Mouse (Mus musculus): Measurements from ENCODE around the gene Il17f. TPM values are rescaled to one million over a fixed set of nuclear protein-coding genes. Genes with fewer than 3 reads are reported as not detected.
A peak's percentile ranks its signal among the peaks of the same experiment; 100 is the strongest.
"Not testable (repeated sequence)": the region's sequence is repeated elsewhere in the genome, so short reads cannot be mapped to it uniquely, and the experiment has no call there.

Il17f gene
- not detected in 2 replicates for total RNA-seq (2021)
- long read RNA-seq, experiment 1, result 0 reads
- long read RNA-seq, experiment 2, result 0 reads

DNA sequence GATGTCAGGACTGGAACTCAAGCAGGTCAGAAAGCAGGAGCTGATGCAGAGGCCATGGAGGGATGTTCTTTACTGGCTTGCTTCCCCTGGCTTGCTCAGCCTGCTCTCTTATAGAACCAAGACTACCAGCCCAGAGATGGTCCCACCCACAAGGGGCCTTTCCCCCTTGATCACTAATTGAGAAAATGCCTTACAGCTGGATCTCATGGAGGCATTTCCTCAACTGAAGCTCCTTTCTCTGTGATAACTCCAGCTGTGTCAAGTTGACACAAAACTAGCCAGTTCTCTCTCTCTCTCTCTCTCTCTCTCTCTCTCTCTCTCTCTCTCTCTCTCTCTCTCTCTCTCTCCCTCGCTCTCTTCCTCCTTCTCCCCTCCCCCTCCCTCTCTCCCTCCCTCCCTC, at the start of gene Il17f:
TSS of gene Il17f (minus strand) at position 101 of the 400 bp plus-strand sequence.
- not testable (repeated sequence) for DNase-seq

DNA sequence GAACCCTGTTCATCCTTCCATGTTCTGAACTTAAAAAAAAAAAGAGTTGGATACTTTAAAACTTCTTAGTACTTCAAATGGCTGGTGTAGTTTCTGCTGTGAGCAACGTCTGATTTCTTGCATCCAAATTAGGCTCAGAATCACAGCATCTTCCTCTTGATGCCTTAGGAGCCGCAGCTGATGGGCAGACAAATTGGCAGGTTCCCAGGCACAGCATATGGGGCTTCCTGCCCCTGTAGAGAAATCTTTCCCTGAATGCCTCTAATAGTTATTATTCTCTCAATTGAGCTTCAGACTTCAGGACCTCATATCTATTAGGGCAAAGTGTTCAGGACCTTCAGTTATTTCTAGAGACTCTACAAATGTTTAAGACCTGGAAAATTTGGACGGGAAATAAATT, 49.5 kb upstream of the Il17f start:
- DNase-seq, result no peak

DNA sequence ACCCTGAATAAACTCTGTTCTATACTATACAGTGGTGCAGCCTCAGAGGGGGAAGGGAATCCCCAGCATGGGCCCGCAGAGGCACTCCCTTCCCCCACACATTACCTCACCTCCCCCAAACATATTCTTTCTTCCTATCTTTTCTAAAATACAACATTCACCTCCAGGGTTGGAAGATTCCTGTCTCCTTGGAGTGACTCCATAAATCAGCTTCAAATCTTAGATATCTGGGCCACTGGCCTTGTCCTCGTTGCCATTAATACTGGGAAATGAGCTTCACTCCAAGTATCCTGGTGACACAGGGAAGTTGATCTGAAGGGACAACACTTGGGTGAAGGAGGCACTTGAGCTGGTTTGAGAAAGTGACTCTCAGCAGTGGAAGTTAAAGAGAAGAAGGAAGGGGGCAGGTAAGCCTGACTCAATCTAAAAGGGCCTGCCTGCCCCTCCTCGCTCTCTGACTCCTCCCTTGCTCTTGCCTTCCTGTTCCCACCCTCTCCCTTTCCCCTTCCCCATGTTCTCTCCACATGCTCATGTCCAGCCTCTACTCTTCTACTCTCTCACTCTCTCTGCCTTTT, 46.2 kb upstream of the Il17f start:
- no peak for DNase-seq

DNA sequence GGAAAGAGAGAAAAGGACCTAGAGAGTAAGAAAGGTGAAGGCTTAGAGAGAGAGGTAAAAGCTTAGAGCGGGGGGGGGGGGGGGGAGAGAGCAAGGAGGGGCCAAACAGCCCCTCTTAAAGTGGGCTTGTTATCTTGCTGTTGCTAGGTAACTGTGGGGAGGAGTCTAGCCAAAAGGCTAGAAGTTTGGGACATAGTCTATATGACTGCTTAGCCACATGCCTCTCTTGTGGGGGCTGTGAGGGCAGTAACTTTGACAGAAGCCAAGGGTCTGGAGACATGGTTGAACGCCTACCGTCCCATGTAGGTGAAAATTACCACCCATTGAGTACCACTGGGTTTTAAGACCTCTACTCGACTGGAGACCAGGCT, 42.7 kb upstream of the Il17f start:
- DNase-seq, result no peak

DNA sequence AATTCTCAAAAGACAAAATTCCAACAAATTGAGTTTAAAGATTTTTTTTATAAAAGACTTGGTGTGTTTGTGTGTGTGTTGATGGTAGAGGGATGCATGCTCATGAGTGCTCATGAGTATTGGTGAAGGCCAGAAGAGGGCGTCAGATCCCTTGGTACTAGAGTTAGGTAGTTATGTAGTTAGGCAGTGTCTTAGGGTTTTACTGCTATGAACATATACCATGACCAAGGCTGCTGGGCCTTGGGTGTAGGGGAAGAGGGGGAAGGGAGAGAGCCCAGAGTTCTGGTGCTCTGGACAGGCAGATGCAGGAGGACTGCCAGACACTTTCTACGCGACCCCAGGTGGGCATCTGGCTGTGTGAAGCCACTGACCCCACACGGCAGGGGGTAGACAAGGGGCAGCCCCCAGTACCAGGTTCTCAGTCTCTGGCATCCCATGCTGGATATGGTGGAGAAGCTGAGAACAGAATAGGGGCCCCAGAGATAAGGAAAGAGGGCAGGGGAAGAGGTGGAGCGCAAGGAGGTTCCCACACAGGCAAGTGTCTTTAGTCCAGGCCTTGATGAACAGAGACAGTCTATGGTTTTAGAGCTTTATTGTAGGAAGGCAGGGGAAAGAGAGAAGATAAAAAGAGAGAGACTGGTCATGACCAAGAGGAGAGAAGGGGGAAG, 42.2 kb upstream of the Il17f start:
- peak; percentile 40 for DNase-seq

DNA sequence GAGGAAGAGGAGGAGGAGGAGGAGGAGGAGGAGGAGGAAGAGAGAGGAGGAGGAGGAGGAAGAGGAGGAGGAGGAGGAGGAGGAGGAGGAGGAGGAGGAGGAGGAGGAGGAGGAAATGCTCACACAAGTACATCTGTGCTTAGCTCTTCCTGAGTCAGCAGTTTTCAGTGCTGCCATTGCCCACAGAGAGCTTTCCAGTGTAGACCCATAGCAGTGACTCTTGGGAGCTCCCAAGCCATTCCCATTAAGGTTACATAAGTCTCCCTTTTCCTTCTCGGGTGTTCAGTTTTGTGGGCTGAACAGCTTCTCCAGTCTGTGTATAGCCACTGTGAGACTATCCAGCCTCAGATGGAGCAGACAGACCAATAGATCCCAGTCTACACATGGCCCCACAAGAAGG, 40.1 kb upstream of the Il17f start:
- DNase-seq, result no peak

DNA sequence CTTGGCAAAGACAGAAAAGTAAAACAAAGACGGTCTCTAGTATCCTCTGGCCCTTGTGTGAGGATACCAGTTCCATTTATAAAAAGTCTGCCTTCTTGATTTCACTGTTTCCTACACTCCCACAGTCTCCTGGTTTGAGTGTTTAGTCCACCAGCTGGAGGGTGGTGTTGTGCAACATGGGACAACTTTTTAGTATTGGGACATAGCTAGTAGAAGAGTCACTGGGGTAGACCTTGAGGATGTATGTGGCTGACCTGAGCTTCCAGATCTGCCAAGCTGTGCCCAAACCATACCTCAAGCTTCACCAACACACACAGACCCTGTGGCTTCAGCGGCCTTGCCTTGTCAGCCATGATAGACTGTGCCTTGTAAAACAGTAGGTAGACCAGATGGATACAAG, 37.6 kb upstream of the Il17f start:
- DNase-seq, result no peak

DNA sequence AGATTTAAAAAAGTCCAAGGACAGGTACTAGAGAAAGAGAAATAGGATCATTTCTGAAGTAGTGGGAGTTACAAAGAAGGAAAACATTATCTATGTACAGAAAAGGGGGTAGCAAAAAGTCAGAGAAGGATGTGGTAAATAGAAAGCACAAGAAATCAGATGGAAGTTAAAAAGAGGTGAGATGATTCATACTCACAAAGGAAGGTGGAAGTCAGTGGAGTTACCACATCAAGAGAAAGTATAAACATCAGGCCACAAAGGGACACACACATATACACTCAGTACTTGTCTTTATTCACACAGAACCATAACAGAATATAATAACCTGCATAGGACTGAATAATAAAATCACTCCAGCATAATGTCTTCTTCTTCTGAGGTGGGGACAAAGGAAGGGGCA, 34.6 kb upstream of the Il17f start:
- no peak for DNase-seq

DNA sequence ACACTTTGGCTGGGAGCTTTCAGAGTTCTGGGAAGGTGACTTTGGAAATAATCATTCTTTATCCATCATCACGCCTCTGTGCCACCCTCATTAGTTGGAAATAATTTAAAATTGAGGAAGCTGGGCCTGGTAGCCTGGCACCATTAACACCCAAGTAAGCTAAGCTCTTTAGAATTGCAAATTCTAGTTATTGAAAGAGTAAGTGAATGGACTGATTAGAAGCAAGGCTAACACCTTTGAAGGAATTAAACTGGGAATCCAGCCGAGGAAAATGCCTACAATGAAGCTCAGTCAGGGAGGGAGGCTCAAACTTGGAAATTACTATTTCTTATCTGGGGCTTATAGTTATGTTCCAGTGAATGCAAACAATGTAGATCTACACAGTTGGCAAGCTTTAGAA, 33.5 kb upstream of the Il17f start:
- no peak for DNase-seq

DNA sequence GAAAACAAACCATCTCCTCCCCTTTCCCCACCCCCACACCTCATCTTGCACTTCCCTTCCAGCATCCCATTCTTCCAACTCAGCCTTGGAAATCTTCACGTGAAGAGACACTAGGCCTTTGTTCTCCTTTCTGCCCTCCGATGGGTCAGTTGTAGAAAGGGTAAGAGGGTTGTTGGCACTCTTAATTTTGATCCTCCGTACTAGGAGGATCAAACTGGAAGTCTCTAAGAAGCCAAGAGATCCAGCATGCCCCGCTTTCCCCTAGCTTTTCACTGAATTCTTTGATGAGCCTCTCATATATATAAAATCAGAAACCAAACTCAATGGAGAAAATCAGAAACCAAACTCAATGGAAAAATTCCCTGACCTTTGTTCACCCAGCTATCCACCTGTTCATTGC, 33.1 kb upstream of the Il17f start:
- DNase-seq, result no peak

DNA sequence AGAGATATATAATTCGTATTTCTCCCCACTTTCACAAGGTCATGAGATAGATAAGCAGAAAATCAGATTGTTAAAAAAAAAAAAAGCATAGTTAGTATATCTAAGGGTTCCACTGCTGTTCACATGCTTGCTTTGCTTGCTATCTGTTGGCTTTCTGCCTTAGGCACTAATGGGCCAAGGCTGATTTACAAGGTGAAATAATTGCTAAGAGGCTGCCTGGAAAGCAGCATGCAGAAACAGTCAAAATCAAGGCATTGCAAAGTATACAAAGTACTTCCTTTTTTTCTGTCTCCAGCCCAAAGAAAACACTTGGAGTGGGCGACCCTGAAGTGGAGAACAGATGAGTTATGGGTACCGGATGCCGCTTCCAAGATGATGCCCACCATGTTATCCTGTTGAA, 30.5 kb upstream of the Il17f start:
- DNase-seq, result peak; percentile 22

DNA sequence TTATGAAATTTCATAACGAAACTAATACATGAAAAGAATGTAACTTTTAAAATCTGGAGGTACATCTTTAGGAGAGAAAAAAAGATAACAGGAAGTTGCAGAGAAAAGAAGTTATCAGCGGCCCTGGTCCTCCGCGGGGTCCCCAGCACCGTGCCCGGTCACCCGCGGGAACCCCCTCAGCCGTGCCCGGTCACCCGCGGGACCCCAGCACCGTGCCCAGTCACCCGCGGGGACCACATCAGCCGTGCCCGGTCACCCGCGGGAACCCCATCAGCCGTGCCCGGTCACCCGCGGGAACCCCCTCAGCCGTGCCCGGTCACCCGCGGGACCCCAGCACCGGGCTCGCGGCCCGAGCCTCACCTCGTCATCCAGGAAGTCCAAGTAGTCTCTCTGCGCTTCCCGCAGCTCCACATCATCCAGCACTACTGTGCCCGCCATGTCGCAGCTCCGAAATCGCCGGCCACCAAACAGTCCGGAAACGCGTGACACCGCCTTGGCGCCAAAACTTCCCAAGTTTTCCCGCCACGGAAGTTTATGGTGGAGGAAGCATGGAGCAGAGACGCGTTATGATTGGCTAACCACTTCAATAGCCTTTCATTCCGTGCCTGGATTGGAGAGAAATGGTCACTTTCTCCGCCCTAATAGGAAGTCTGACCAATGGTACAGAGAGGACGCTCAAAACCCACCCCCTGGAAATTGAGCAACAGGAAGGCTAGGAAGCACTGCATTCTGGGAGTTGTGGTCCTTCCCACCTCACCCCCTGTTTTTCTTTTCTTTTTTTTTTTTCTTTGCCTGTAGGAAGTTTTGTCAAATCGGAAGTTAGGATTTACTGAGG, 29.6 kb upstream of the Il17f start, which contains the start of gene Mcm3:
TSS of gene Mcm3 (minus strand) at position 542 of the 835 bp plus-strand sequence.
- peak; percentile 93 for DNase-seq

DNA sequence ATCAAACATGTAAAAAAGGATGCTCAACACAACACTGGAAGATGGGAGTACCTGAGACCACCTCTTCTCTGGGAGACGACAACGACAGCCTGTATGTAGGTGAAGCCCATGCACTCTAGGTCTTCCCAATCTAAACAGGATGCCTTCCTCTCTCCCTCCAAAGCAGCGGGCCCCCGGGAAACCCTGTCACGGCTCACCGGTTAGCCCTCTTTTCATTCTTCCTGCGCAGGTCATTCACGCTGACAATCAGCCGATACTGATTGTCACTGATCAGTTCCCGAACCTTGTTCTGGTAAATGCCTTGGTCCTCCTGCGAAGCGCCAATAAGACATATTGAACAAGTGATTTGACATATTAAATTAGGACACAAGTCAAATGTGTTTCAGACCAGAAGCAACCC, 27.2 kb upstream of the Il17f start:
- no peak for DNase-seq

DNA sequence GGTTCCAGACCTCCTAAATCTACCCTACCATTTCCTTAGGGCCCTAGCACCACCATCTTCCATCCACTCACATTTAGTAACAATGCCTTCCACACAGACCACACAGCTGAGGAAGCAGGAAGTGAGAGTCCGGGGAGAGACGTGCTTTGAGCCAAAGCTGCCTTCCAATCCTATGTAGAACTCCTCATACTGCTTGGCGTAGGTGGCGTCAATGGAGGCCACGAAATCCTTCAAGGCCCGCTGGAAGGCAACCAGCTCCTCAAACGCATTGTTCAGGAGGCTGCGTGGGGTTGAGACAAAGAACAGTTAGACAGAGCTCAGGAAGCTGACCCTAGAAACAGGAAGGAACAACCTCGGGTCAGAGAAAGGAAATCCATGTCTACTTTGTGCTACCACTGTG, 26.8 kb upstream of the Il17f start:
- peak; percentile 8 for DNase-seq

DNA sequence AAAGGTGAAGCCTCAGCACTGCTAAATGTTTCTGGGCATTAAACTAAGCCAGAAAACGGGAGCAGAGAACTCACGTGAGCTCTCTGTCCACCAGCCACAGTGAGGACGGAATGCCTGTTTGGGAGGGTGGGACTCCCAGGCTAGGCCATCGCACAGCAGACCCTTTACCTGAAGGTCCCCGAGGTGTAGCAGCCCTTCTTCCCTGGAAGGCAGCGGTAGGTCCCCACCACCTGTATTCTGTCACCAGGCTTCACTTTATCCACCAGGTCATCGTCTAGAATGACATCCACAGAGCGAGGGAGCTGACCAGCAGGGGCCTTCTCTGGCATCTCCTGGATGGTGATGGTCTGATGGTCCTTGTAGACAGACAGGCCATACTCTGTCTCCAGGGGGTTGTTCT, 24.1 kb upstream of the Il17f start:
- no peak for DNase-seq

DNA sequence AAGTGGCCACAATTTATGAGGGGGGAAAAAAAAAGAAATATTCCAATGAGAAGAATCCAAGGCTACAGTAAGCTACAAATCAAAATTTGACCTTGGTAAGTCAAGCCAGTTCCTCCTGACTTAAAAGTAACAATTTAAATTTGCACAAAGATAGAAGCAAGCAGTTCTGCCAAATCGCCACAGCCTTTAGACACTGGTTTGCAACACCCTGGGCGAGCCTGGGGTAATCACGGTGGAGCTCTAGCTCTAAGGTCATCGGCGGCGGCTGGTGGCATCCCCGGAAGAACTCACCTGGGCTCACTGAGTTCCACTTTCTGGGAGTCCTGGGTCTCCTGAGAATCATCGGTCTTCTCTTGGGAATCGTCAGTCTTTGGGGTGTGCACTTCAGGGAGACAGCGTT, 14.1 kb upstream of the Il17f start:
- DNase-seq, result peak; percentile 41

DNA sequence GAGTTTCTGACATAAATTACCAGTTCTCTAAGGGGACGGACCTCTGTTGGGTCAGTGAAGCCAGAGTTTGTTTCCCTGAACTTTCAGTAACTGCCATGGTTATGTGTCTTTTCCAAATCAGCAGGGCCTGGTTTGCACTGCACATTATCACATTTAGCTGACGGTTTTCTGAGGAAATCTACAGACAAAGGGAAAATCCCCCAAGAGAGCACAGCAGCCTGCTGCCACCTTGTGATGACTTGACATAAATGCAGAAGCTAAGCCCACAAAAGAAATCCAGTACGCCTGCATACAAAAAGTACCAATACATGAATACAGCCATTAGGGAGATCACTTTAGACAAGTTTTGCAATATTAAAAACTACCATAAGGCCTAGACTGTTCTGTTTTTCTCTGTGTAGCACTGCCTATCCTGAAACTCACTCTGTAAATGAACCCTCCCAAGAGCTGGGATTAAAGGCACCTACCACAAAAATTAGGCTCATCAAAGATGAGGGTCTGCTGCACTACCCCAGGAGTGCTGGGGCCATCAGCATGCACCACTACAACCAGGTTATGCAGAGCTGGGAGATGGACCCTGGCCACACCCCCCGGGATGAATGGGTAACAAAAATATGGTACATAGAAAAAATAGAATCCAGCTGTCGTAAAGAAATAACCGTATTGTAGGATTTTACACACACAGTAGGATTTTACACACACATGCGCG, 11.4 kb upstream of the Il17f start:
- peak; percentile 52 for DNase-seq

DNA sequence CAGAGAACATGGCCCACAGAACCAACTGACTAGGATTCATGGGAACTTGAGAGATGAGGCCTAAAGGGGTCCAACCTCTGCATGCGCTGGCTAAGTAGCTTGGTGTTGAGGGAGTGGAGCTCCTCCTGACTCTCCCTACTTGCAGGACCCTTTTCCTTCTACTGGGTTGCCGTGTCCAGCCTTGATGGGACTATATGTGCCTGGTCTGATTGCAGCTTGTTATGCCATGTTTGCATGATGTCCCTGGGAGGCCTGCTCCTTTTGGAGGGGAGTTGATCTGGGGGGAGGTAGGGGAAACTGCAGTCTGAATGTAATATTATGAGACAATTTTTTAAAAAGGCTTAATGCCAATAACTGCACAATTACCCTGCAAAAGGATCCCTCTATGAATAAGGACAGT, 10.9 kb upstream of the Il17f start:
- no peak for DNase-seq

DNA sequence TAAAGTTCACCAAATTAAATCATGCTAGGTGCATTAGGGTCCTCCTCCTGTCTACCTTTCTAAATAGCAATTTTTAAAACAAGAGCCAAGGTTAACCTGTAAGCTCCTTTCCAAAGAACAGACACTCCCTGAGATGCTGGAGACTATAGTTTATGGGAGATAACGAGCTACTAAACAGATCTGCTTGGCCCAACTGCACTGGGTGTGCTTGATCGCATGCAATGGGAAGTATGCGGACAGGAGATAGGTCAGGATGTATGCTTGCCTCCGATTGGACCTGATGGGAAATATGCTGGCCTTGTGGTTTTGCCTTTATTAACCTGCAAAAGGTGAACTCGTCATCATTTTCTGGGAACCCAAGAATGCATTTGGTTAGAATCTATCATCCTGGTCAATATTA, 4.8 kb upstream of the Il17f start:
- no peak for DNase-seq

DNA sequence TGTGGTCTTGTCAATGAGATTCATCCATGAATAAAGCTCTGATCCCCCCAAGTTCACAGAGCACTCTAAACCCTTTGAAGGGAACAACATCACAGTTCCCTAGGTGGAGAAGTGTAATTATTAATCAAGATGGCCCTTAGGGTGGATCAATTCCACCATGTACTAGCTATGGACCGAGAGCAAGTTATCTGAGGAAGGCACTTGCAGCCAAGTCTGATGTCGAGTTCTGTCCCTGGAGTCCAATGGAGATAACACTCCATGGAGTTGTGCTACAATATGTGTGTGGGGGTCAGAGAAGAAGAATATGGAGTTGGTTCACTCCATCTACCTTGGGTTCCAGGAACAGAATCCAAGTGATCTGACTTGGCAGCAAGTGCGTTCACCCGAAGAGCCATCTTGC, 4.3 kb upstream of the Il17f start:
- DNase-seq, result no peak

DNA sequence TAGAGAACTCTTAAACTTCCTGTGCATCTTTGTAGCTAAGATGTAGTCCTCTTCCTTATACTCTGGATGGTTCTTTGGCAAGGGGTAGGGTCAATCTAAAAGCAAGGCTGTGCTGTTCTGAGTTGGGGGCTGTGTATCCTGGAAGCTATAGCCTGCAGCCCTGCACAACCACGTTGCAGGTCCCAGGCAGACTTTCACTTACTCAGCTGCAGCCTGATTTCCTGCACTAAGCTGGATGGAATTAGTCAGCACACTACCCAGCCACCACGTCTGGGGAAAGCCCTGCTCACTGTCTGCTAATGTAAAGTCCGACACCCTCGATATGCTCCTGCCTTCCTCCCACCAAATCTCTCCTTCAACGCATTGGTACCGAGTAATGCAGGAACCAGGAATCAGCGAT, 997 bp upstream of the Il17f start:
- no peak for DNase-seq

DNA sequence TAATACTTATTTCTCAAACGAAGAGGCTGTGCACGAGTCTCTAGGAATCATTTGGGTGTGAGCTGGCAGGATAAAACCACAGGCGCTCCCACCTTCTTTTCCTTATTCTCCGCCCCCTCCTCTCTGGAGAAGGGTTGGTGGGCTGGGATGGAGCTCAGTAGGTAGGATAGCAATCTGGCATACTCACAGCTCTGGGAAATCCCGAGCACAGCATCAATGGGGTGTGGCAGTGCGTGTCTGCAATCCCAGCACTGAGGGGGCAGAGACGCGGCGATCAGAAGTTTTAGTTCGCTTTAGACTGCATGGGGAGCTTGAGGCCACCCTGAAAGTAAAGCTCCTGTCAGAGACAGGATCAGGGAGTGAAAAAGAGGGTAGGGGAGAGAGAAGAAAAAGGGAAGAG, 2.0 kb downstream of the Il17f start:
- no peak for DNase-seq

DNA sequence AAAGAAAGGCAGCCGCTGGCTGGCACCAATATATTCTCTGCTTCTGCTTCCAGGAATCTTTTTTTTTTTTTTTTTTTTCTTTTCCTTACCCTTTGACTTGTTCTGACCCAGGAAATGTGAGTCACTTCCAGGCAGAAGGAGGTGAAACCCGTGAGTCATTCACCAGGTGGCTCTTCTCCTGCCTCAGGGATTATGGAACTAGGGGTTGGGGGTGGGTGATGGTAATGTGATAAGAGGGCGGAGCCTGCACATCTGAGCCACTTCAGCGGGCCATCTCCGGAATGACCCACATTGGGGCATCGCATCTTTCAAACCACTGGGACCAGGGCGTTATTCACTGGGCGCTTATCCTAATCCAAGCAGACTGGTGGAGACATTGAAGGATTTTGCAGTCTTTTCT, 3.4 kb downstream of the Il17f start:
- no peak for DNase-seq
